Mouse (Mus musculus) heart, embryonic 11.5 days (tissue): ENCODE measurements around the gene Nol4l. TPM values are rescaled to one million over a fixed set of nuclear protein-coding genes. Genes with fewer than 3 reads are reported as not detected.

ENCODE experiments used
- ATAC-seq: fragments of 200-750 bp; cut with Nextera tagmentation; replicated peaks from 2 replicates; pipeline ENCODE4 v1.8.0; 2017; ENCODE audit warnings: moderate library complexity; ENCODE audit not compliant: insufficient number of reproducible peaks, low FRiP score, low TSS enrichment
- H3K27ac ChIP-seq: fragments of 300-500 bp; sonication (generic); 2 replicates; pipeline ENCODE4 v1.5.1; 2014; ENCODE audit warnings: mild to moderate bottlenecking, low read depth, low read length
- H3K27me3 ChIP-seq: fragments of 300-500 bp; sonication (generic); 2 replicates; pipeline ENCODE4 v1.6.1; 2014; ENCODE audit warnings: mild to moderate bottlenecking, low read length, mixed read lengths; ENCODE audit not compliant: control insufficient read depth, insufficient read depth
- H3K36me3 ChIP-seq: fragments of 300-500 bp; sonication (generic); 2 replicates; pipeline ENCODE4 v1.6.1; 2014; ENCODE audit warnings: mild to moderate bottlenecking, low read length, moderate library complexity, mixed read lengths; ENCODE audit not compliant: control insufficient read depth, insufficient read depth
- H3K4me1 ChIP-seq: fragments of 300-500 bp; sonication (generic); 2 replicates; pipeline ENCODE4 v1.6.1; 2014; ENCODE audit warnings: low read length; ENCODE audit not compliant: control insufficient read depth, insufficient read depth
- H3K4me2 ChIP-seq: fragments of 300-500 bp; sonication (generic); 2 replicates; pipeline ENCODE4 v1.6.1; 2014; ENCODE audit warnings: mild to moderate bottlenecking, moderate library complexity
- H3K4me3 ChIP-seq: fragments of 300-500 bp; sonication (generic); 2 replicates; pipeline ENCODE4 v1.5.1; 2014; ENCODE audit warnings: low read depth, low read length
- H3K9ac ChIP-seq: fragments of 300-500 bp; sonication (generic); 2 replicates; pipeline ENCODE4 v1.6.1; 2014; ENCODE audit warnings: mild to moderate bottlenecking, low read depth, low read length, moderate library complexity
- H3K9me3 ChIP-seq: fragments of 300-500 bp; sonication (generic); replicated peaks from 2 replicates; pipeline ENCODE4 v1.6.1; 2016; ENCODE audit warnings: low read length; ENCODE audit not compliant: control insufficient read depth
- WGBS: fragments of 180-500 bp; shearing (Covaris S2); extraction: QIAGEN DNeasy Blood & Tissue Kit; methylation state at CpG from one replicate; pipeline ENCODE4 v1.1.7; 2014; ENCODE audit not compliant: insufficient replicate concordance; 5-methylcytosine and 5-hydroxymethylcytosine counted together
- polyA plus RNA-seq: library from polyadenylated mRNA; unstranded; fragments of >200 nt; fragmentation: Nextera tagmentation; extraction: Ambion mirVana; gene quantifications from 2 replicates; pipeline ENCODE4 v1.2.1, GENCODE M21; 2014

Gene Nol4l
- polyA plus RNA-seq, result 16.0 and 16.7 TPM in 2 replicates

DNA sequence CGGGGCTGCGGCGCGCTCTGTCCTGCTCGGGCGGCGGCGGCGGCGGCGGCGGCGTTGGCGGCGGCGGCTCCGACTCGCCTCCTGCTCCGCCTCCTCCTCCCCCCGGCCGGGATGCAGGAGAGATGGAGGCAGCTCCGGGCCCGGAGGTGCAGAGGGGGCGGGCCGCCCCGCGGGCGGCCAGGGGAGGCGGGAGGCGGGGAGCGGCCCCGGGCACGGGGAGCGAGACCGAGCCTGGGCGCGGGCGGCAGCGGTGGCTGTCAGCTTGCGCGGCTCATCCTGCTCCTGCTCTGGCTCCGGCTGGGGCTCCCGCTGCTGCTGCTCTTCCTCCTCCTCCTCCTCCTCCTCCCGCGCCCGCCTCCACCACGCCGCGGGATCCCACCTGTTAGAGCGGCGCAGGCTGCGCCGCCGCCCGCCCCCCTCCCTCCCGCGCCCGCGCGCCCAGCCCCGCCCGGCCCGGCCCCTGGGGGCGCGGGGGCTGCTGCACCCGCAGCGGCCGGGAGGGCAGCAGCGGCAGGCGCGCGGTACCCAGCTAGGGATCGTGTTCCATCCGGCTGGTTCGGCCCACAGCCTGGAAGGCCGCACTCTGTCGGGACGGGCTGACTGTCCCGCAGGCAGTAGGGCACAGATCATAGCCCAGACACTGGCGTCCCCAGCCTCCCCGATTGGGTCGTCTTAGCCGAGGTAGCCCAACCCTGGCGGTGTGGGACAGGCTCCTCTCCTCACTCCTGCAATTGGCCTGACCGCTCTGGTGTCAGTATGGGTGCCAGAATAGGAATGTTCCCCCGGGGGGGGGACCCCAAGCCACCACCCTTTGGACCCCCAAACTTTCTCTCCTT, at the start of gene Nol4l:
TSS of gene Nol4l (minus strand) at position 41 of the 836 bp plus-strand sequence.
- peak within 1 kb of the TSS; percentile 84 for H3K9ac ChIP-seq
- peaks cover 35% of the 10 kb centered on the region for H3K4me1 ChIP-seq
- H3K4me3 ChIP-seq, result peak within 1 kb of the TSS; percentile 71
- H3K27me3 ChIP-seq, result peaks cover 8% of the 10 kb centered on the region; the same call in 1 of the 2 replicates
- peak within 1 kb of the TSS; percentile 96 for H3K4me2 ChIP-seq
- 3% methylated on average over 22 of the region's 86 CpGs for WGBS
- H3K36me3 ChIP-seq, result no peaks in the 10 kb centered on the region
- H3K27ac ChIP-seq, result peak within 1 kb of the TSS; percentile 86
- H3K9me3 ChIP-seq, result no peaks in the 10 kb centered on the region
- no peak for ATAC-seq

DNA sequence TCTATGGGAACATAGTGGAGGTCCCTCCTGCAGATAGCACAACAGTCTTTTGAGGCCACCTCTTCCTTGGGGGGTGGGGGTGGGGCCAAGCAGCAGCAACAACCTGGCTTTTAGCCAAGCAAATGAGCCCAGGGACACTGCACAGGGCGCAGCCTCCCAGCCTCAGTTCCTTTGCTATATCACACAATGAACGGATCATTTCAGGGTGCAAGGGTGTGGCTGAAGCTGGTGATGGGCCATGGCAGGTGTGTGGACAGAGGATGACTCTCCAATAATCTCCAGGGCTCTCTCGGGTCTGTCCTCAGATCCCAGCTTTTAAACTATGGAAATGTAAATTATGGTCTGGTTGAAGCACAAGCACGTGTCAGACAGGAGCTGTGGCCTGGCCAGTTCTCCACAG, 47.4 kb upstream of the Nol4l start:
- H3K27me3 ChIP-seq, result no peaks in the 10 kb centered on the region
- H3K4me1 ChIP-seq, result peaks cover 3% of the 10 kb centered on the region; the same call in 1 of the 2 replicates
- ATAC-seq, result 0 out of 2 replicates have a peak, but pooled peaks have one; percentile 47
- no peak overlapping the region for H3K27ac ChIP-seq
- H3K9me3 ChIP-seq, result no peaks in the 10 kb centered on the region
- H3K9ac ChIP-seq, result no peak overlapping the region
- H3K4me3 ChIP-seq, result no peak overlapping the region
- WGBS, result 50% methylated on average over 4 of the region's 4 CpGs
- H3K4me2 ChIP-seq, result no peak overlapping the region
- no peaks in the 10 kb centered on the region for H3K36me3 ChIP-seq

DNA sequence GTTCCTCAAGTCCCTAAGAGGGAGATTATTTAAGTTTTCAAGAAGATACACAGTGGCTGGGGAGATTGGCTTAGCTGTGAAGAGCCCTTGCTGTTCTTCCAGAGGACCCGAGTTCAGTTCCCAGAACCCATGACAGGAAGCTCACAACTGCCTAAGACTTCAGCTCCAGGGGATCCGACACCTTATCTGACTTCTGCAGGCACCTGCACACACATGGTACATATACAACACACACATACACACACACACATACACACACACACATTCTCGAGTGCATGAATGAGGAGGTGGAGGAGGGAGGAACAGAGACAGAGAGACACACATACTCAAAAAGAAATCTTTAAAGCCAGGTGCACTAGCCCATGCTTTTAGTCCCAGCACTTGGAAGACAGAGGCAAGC, 46.4 kb upstream of the Nol4l start:
- WGBS, result 60% methylated on average over 3 of the region's 3 CpGs
- Histone ChIP-seq H3K4me2 (no peak overlapping the region), H3K27ac (no peak overlapping the region), H3K4me1 (peaks cover 1% of the 10 kb centered on the region; the same call in 1 of the 2 replicates), H3K27me3 (no peaks in the 10 kb centered on the region), H3K9me3 (no peaks in the 10 kb centered on the region), H3K36me3 (no peaks in the 10 kb centered on the region), H3K4me3 (no peak overlapping the region), H3K9ac (no peak overlapping the region)
- no peak for ATAC-seq

DNA sequence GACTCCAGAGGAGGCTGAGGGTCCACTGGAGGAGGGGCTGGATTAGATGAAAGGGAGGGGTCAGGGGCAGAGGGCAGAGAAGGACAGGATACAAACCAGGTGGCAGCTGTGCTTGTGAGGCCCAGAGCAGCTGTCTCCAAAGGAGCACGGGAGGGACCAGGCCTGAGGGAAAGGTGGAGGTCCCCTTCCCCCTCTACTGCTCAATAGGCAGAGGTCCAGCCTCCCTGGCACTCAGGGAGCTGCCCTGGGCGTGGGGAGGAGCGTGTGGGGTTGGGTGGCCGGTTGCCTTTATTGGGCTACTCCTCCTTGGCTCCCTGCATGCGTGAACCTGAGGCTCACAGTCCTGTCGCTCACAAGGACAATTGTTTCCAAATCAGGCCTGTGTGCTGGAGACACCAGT, 45.8 kb upstream of the Nol4l start:
- Histone ChIP-seq H3K4me1 (no peaks in the 10 kb centered on the region), H3K9ac (0 out of 2 replicates have a peak overlapping the region, but pooled peaks have one; percentile 17)
- 66% methylated on average over 6 of the region's 6 CpGs for WGBS

DNA sequence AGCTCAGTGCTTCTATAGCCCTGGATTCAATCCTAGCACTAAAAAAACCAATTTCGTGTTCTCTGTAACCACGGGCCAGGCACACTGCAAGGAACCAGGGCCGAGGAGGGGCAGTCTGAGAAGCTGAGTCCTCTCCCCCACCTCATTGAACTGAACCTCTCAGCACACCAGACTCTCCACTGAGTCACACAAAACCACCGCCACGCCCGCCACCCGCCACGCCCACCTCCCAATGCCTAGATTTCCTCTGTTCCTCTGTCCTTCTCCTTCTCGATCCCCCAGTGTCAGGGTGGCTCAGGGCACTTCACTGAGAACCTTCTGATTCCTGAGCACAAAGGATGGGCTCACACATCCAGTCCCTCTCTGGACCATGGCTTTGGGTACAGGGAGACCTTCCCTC, 43.3 kb upstream of the Nol4l start:
- H3K36me3 ChIP-seq, result no peaks in the 10 kb centered on the region
- ATAC-seq, result no peak
- WGBS, result 87% methylated on average over 9 of the region's 9 CpGs

More for the DNA sequence above, 45.8 kb upstream of the Nol4l start:
- no peaks in the 10 kb centered on the region for H3K36me3 ChIP-seq
- no peak overlapping the region for H3K4me3 ChIP-seq
- no peaks in the 10 kb centered on the region for H3K27me3 ChIP-seq
- no peak overlapping the region for H3K27ac ChIP-seq
- no peak overlapping the region for H3K4me2 ChIP-seq
- ATAC-seq, result no peak
- no peaks in the 10 kb centered on the region for H3K9me3 ChIP-seq

DNA sequence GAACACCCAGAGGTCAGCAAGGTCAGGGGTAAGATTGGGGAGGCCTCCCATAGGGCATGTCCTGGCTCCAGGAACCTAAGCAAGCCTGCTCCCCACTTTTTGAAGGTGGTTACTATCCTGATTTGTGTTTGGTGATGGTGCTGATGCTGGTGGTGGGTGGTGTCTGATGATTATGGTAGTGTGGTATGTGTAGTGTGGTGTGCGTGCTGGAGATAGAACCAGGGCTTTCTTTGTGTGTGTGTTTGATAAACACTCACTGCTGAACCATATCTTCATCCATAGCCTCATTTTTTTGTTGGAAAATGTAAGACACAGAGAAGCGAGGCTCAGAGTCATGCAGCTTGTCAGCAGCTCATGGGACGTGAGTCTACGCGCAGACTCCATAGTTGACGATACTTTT, 38.8 kb upstream of the Nol4l start:
- Histone ChIP-seq H3K9ac (no peak overlapping the region), H3K4me3 (no peak overlapping the region), H3K4me1 (peaks cover 5% of the 10 kb centered on the region), H3K36me3 (no peaks in the 10 kb centered on the region), H3K4me2 (peak overlapping the region; percentile 3; the same call in 1 of the 2 replicates), H3K9me3 (no peaks in the 10 kb centered on the region), H3K27me3 (no peaks in the 10 kb centered on the region), H3K27ac (peak overlapping the region; percentile 60)
- peak; percentile 46; the same call in 1 of the 2 replicates for ATAC-seq
- WGBS, result 73% methylated on average over 6 of the region's 6 CpGs

More for the DNA sequence above, 43.3 kb upstream of the Nol4l start:
- Histone ChIP-seq H3K9me3 (no peaks in the 10 kb centered on the region), H3K27ac (no peak overlapping the region), H3K27me3 (no peaks in the 10 kb centered on the region), H3K4me2 (no peak overlapping the region), H3K4me1 (peaks cover 3% of the 10 kb centered on the region), H3K9ac (no peak overlapping the region), H3K4me3 (no peak overlapping the region)

DNA sequence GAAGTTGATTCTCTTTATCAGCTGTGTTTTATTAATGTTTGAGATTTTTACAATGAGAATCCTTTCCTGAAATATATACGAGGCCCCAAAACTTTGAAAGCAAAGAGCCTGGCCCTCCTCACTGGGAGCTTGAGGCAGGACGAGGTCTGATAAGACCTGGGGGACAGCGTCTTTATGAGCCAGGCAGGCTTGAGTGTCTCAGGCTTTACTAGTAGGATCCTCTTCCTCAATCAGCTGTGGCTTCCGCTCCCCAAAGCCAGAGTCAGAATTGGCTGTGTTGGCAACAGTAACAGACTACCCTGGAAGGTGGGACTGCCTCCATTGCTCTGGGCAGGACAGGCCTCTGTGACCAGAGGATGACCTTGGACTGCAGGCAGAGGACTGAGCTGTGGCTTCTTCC, 38.2 kb upstream of the Nol4l start:
- H3K9me3 ChIP-seq, result no peaks in the 10 kb centered on the region
- WGBS, result 41% methylated on average over 4 of the region's 4 CpGs
- H3K36me3 ChIP-seq, result no peaks in the 10 kb centered on the region
- peak; percentile 24; the same call in 1 of the 2 replicates for ATAC-seq
- H3K27me3 ChIP-seq, result no peaks in the 10 kb centered on the region
- H3K4me1 ChIP-seq, result peaks cover 5% of the 10 kb centered on the region
- H3K4me2 ChIP-seq, result no peak overlapping the region
- H3K9ac ChIP-seq, result peak overlapping the region; percentile 43; the same call in 1 of the 2 replicates
- H3K4me3 ChIP-seq, result no peak overlapping the region
- peak overlapping the region; percentile 60; the same call in 1 of the 2 replicates for H3K27ac ChIP-seq

DNA sequence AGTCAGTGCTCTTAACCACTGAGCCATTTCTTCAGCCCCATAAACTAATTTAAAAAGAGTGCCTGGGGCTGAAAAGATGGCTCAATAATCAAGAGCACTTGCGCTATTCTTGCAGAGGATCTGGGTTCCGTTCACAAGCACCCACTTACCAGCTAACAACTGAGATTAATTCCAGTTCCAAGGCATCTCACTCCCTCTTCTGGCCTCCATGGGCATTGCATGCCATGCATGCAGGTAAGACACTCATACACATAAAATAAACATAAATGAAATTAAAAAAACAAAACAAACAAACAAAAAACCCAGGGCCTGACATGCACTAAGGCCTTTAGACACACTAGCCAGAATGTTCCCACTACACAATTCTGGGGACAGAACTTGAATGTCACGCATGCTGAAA, 34.6 kb upstream of the Nol4l start:
- H3K4me2 ChIP-seq, result no peak overlapping the region
- peaks cover 36% of the 10 kb centered on the region for H3K4me1 ChIP-seq
- no peaks in the 10 kb centered on the region for H3K36me3 ChIP-seq
- no peaks in the 10 kb centered on the region for H3K27me3 ChIP-seq
- H3K4me3 ChIP-seq, result no peak overlapping the region
- no peak for ATAC-seq
- no peak overlapping the region for H3K9ac ChIP-seq
- no peaks in the 10 kb centered on the region for H3K9me3 ChIP-seq
- 82% methylated on average over 3 of the region's 3 CpGs for WGBS
- no peak overlapping the region for H3K27ac ChIP-seq
